Mouse (Mus musculus): ENCODE data around the gene Ribc1. TPM values are rescaled to one million over a fixed set of nuclear protein-coding genes. Genes with fewer than 3 reads are reported as not detected.

Gene Ribc1
- polyA plus RNA-seq (2015; fragmentation: Nextera tagmentation; extraction: Ambion mirVana) = 2.5 and 3.2 TPM in 2 replicates

- H3K9ac ChIP-seq = peak within 1 kb of the TSS; percentile 50
- 22% methylated on average over 64 of the region's 64 CpGs for WGBS
- peaks cover 10% of the 10 kb centered on the region for H3K4me1 ChIP-seq
- no peaks in the 10 kb centered on the region for H3K36me3 ChIP-seq (replicated peaks)
- H3K4me3 ChIP-seq = peak within 1 kb of the TSS; percentile 50
- peak; percentile 99 for ATAC-seq (replicated peaks)
- H3K27ac ChIP-seq = peak within 1 kb of the TSS; percentile 82
- H3K9me3 ChIP-seq = no peaks in the 10 kb centered on the region
- peak within 1 kb of the TSS; percentile 55 for H3K4me2 ChIP-seq
- peaks cover 17% of the 10 kb centered on the region for H3K27me3 ChIP-seq (replicated peaks)
Observed at GRCm38 (mm10) chrX:152016151-152017145, at the start of gene Ribc1, which contains the start of gene Smc1a. Gene Ribc1, minus strand, starts transcription at chrX:152016295. Gene Smc1a, plus strand, starts transcription at chrX:152016428.

DNA sequence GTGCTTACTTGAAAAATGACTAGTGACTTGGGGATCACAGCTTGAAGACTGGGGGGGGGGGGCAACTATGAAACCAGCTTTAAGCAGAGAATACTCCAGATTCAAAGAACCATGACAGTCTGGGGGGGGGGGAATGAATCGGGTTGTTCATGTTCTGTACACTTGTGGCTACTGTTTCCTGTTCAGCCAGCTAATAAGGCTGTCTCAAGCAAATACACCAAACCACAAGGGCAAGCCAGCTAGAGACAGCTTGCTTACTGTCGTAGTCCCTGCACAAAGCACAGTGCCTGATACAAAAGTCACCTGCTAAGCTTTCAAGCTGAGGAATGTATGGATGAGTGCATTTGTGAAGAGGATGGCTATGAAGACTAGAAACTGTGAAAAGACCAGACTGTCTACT, 49.6 kb upstream of the Ribc1 start:
- Histone ChIP-seq H3K4me1 (no peaks in the 10 kb centered on the region), H3K36me3 (replicated peaks) (no peaks in the 10 kb centered on the region), H3K9ac (no peak overlapping the region), H3K4me3 (no peak overlapping the region), H3K27ac (no peak overlapping the region), H3K27me3 (replicated peaks) (peaks cover 27% of the 10 kb centered on the region), H3K9me3 (no peaks in the 10 kb centered on the region), H3K4me2 (no peak overlapping the region)
- ATAC-seq (replicated peaks) = no peak
- 73% methylated on average over 2 of the region's 2 CpGs for WGBS

GRCm38 (mm10) chrX:152054094-152054493, 38.0 kb upstream of the Ribc1 start:
- Histone ChIP-seq H3K27me3 (replicated peaks) (peaks cover 28% of the 10 kb centered on the region), H3K4me1 (no peaks in the 10 kb centered on the region), H3K9me3 (no peaks in the 10 kb centered on the region), H3K4me2 (no peak overlapping the region), H3K36me3 (replicated peaks) (no peaks in the 10 kb centered on the region), H3K4me3 (no peak overlapping the region), H3K27ac (no peak overlapping the region), H3K9ac (no peak overlapping the region)
- 76% methylated on average over 1 of the region's 1 CpGs for WGBS
- no peak for ATAC-seq (replicated peaks)

- Histone ChIP-seq H3K36me3 (replicated peaks) (no peaks in the 10 kb centered on the region), H3K9ac (no peak overlapping the region), H3K4me3 (no peak overlapping the region), H3K27me3 (replicated peaks) (peaks cover 28% of the 10 kb centered on the region; the same call in 1 of the 2 replicates), H3K4me2 (no peak overlapping the region), H3K4me1 (no peaks in the 10 kb centered on the region), H3K9me3 (no peaks in the 10 kb centered on the region), H3K27ac (no peak overlapping the region)
- no peak for ATAC-seq (replicated peaks)
- 76% methylated on average over 3 of the region's 3 CpGs for WGBS
Observed at GRCm38 (mm10) chrX:152052546-152052945, 36.5 kb upstream of the Ribc1 start.

DNA sequence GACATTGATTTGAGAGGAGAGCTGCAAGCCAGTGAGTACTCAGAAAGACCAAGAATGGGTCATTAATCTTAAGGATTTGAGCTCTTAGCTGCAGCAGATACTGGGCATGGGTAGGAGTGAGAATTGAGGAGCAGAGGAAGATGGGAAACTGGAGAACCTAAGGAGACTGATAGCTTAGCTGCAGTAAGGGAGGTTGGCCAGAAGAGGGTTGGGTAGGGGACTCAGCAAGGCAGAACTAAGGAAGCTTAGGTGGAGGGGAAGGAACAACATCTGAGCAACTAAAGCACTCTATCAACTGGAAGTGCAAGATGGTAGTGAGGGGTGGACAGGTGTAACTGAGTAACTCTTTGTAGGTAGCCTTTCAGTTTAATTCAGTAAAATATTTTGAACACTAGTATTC, 31.1 kb upstream of the Ribc1 start:
- H3K36me3 ChIP-seq (replicated peaks) = no peaks in the 10 kb centered on the region
- no peaks in the 10 kb centered on the region for H3K9me3 ChIP-seq
- ATAC-seq (replicated peaks) = no peak
- H3K4me2 ChIP-seq = no peak overlapping the region
- peaks cover 33% of the 10 kb centered on the region for H3K27me3 ChIP-seq (replicated peaks)
- no peak overlapping the region for H3K9ac ChIP-seq
- H3K27ac ChIP-seq = no peak overlapping the region
- no peaks in the 10 kb centered on the region for H3K4me1 ChIP-seq
- H3K4me3 ChIP-seq = no peak overlapping the region

GRCm38 (mm10) chrX:152039865-152040264, 23.8 kb upstream of the Ribc1 start:
- no peaks in the 10 kb centered on the region for H3K4me1 ChIP-seq
- H3K4me2 ChIP-seq = no peak overlapping the region
- peaks cover 15% of the 10 kb centered on the region for H3K27me3 ChIP-seq (replicated peaks)
- no peak for ATAC-seq (replicated peaks)
- H3K27ac ChIP-seq = no peak overlapping the region
- no peak overlapping the region for H3K4me3 ChIP-seq
- H3K9me3 ChIP-seq = no peaks in the 10 kb centered on the region
- H3K36me3 ChIP-seq (replicated peaks) = no peaks in the 10 kb centered on the region; the same call in 1 of the 2 replicates
- H3K9ac ChIP-seq = no peak overlapping the region

DNA sequence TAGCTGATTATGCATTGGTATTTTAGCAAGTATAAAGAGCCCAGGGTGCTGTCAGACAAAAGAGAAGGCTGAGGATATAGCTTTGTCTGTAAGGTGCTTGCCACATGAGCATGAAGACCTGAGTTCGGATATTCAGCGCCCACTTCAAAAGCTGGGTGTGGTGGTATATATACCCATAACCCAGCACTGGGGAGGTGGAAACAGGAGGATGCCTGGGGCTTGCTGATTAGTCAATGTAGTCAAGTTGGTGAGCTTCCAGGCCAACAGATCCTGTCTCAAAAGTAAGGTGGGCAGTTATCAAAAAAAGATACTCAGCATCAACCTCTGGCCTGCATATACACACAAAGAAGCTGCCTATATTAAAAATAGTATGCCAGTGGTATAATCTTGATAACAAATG, 3.2 kb upstream of the Ribc1 start:
- H3K9ac ChIP-seq = no peak overlapping the region
- ATAC-seq (replicated peaks) = no peak
- no peaks in the 10 kb centered on the region for H3K9me3 ChIP-seq
- no peaks in the 10 kb centered on the region for H3K36me3 ChIP-seq (replicated peaks)
- peaks cover 15% of the 10 kb centered on the region for H3K27me3 ChIP-seq (replicated peaks)
- no peak overlapping the region for H3K4me2 ChIP-seq
- H3K4me3 ChIP-seq = no peak overlapping the region
- no peak overlapping the region for H3K27ac ChIP-seq
- H3K4me1 ChIP-seq = peaks cover 10% of the 10 kb centered on the region
- 83% methylated on average over 2 of the region's 2 CpGs for WGBS

DNA sequence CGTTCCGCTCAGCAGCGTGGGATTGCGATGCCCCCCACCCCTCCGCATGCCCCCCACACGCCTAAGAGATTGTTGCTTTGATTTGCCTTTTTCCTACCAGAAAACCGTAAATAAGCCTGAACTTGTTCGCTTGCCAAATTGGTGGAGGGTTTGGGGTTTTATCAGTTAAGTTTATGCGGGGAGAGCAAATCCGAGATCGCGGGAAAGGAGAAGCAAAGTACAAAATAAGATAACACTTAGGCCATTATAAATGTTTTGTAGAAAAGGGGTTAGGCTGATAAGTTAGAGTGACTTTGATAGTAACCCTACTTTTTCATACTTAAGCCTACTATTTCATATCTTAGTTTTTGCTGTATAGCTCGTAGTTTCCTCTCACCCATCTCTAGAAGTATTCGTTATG, 1.1 kb upstream of the Ribc1 start:
- H3K4me3 ChIP-seq = peak overlapping the region; percentile 50

DNA sequence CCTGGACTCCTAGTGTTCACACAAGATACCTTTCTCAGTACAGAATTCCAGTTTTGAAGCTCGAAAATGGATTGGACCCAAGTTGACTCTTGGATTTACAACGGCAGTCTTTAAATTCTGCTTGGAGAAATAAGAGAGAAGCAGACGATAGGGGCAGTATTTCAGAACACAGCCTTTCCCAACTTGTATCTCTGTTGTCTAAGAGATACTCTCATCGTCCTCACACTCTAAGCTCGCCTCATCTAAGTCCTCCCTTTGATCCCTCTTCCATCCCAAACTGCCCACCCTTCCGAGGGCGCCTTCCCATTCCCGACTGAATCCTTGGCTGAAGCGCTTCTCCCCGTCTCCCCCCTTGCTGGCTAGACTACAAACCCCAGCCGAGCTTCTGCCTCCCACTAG, 344 bp downstream of the Ribc1 start:
- Histone ChIP-seq H3K9ac (peak overlapping the region; percentile 48), H3K36me3 (replicated peaks) (no peaks in the 10 kb centered on the region), H3K4me1 (peaks cover 10% of the 10 kb centered on the region), H3K4me2 (peak overlapping the region; percentile 55), H3K27ac (peak overlapping the region; percentile 82), H3K27me3 (replicated peaks) (peaks cover 21% of the 10 kb centered on the region), H3K9me3 (no peaks in the 10 kb centered on the region), H3K4me3 (peak overlapping the region; percentile 50)
- ATAC-seq (replicated peaks) = peak; percentile 55; the same call in 1 of the 2 replicates
- WGBS = 24% methylated on average over 11 of the region's 11 CpGs

More for the DNA sequence above, 1.1 kb upstream of the Ribc1 start:
- no peaks in the 10 kb centered on the region for H3K36me3 ChIP-seq (replicated peaks)
- 25% methylated on average over 14 of the region's 14 CpGs for WGBS
- peaks cover 10% of the 10 kb centered on the region for H3K4me1 ChIP-seq
- no peak for ATAC-seq (replicated peaks)
- H3K9ac ChIP-seq = peak overlapping the region; percentile 50
- peak overlapping the region; percentile 82; the same call in 1 of the 2 replicates for H3K27ac ChIP-seq
- H3K9me3 ChIP-seq = no peaks in the 10 kb centered on the region
- H3K4me2 ChIP-seq = peak overlapping the region; percentile 55
- peaks cover 15% of the 10 kb centered on the region for H3K27me3 ChIP-seq (replicated peaks)

GRCm38 (mm10) chrX:152007863-152008262, 8.2 kb downstream of the Ribc1 start:
- no peak overlapping the region for H3K4me3 ChIP-seq
- H3K4me1 ChIP-seq = no peaks in the 10 kb centered on the region
- no peak for ATAC-seq (replicated peaks)
- peaks cover 30% of the 10 kb centered on the region for H3K27me3 ChIP-seq (replicated peaks)
- no peaks in the 10 kb centered on the region for H3K9me3 ChIP-seq
- no peak overlapping the region for H3K4me2 ChIP-seq
- no peaks in the 10 kb centered on the region for H3K36me3 ChIP-seq (replicated peaks)
- no peak overlapping the region for H3K9ac ChIP-seq
- 68% methylated on average over 1 of the region's 1 CpGs for WGBS
- H3K27ac ChIP-seq = no peak overlapping the region

- 84% methylated on average over 2 of the region's 2 CpGs for WGBS
- Histone ChIP-seq H3K9ac (no peak overlapping the region), H3K36me3 (replicated peaks) (no peaks in the 10 kb centered on the region), H3K4me2 (peak overlapping the region; percentile 52), H3K4me3 (no peak overlapping the region), H3K27me3 (replicated peaks) (peaks cover 32% of the 10 kb centered on the region), H3K27ac (no peak overlapping the region), H3K4me1 (no peaks in the 10 kb centered on the region), H3K9me3 (no peaks in the 10 kb centered on the region)
- no peak for ATAC-seq (replicated peaks)
Observed at GRCm38 (mm10) chrX:152002865-152003264, 13.2 kb downstream of the Ribc1 start.

DNA sequence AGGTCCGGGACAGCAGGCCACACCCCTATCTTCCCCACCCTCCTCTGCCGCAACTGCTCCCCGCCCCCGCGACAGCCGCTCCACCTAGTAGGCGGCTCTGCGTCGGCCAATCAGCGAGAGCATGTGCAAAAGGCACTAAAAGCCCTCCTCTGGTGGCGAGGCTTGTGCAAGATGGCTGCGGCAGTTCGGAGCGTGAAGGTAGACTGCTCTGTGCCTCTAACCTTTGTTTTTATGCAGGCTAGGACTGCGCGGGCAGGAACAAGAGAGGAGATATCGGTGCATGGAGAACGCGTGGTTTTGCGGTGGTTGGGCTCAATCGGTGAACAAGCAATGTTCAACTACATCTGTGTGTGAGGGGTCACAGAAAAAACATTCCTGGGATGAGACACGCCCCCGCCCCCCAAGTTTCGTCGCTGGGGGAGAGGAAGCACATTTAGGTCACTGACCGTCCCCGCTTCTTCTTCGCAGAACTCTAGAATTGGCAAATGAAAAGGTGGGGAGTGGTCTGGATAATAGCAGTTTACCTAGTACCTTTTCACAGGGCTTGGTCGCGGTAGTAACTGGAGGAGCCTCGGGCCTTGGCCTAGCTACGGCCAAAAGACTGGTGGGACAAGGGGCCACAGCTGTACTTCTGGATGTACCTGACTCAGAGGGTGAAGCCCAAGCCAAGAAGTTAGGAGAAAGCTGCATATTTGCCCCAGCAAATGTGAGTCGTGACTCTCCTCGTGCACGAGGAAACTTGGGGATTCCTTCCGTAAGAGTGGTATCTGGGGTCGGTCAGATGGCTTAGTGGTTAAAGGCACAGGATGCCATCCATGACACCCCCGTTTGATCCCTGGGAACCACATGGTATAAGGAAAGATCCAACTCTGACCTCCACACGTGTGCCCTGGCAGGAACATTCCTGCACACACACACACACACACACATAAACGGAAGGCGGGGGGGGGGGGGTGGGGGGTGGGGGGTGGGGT, 14.1 kb downstream of the Ribc1 start, which contains the start of gene Hsd17b10:
Gene Hsd17b10, plus strand, starts transcription at position 109 of the 974 bp plus-strand sequence.
- peak within 1 kb of the TSS; percentile 42; the same call in 1 of the 2 replicates for H3K27ac ChIP-seq
- H3K36me3 ChIP-seq (replicated peaks) = no peaks in the 10 kb centered on the region
- ATAC-seq (replicated peaks) = peak; percentile 99
- peaks cover 36% of the 10 kb centered on the region for H3K27me3 ChIP-seq (replicated peaks)
- peak within 1 kb of the TSS; percentile 52 for H3K4me2 ChIP-seq
- WGBS = 26% methylated on average over 40 of the region's 41 CpGs
- no peaks in the 10 kb centered on the region for H3K4me1 ChIP-seq
- H3K9me3 ChIP-seq = no peaks in the 10 kb centered on the region
- H3K4me3 ChIP-seq = peak within 1 kb of the TSS; percentile 48
- H3K9ac ChIP-seq = peak within 1 kb of the TSS; percentile 48
